Mouse (Mus musculus) brain, embryonic 14.5 days (tissue): ENCODE data around the gene Susd2.

Experiments used
- CTCF ChIP-seq: fragments of 200-500 bp; IDR thresholded peaks from 2 replicates; pipeline ENCODE4 v1.5.1; 2012; ENCODE audit warnings: inconsistent platforms, mild to moderate bottlenecking, moderate library complexity, borderline replicate concordance; ENCODE audit not compliant: insufficient read depth, insufficient read length; ENCODE audit errors: extremely low read depth
- POLR2A ChIP-seq: fragments of 200-500 bp; IDR thresholded peaks from 2 replicates; pipeline ENCODE4 v1.6.1; 2012; ENCODE audit warnings: mild to moderate bottlenecking, inconsistent platforms, borderline replicate concordance; ENCODE audit not compliant: poor library complexity, insufficient read depth, insufficient read length, severe bottlenecking; ENCODE audit errors: extremely low read depth

- TF ChIP-seq CTCF (no peak), POLR2A (no peak)
Observed at GRCm38 (mm10) chr10:75633048-75633447, 10.8 kb downstream of the Susd2 start.
